Mouse (Mus musculus) ES-Bruce4 (cell line): ENCODE data around the gene Ssr2.

Source experiments
- CTCF ChIP-seq: IDR thresholded peaks from one replicate; pipeline ENCODE4 v1.8.1; 2011; ENCODE audit warnings: low read depth, low read length
- EP300 ChIP-seq: IDR thresholded peaks from 2 replicates; pipeline ENCODE4 v1.6.1; 2011; ENCODE audit warnings: low read depth, low read length; ENCODE audit not compliant: insufficient read depth

- TF ChIP-seq EP300 (no peak), CTCF (no peak)
These were observed 17.4 kb downstream of the Ssr2 start for GRCm38 (mm10) chr3:88592942-88593576.
